Mouse (Mus musculus) activated CD4-positive, CD25-positive, alpha-beta regulatory T cell (primary cell): Measurements from ENCODE around the gene Skint6. TPM values are rescaled to one million over a fixed set of nuclear protein-coding genes. Genes with fewer than 3 reads are reported as not detected.

ENCODE experiments used
- polyA plus RNA-seq, 2 experiments: library from polyadenylated mRNA; unstranded; fragments of 100-300 nt; shearing (Covaris generic); gene quantifications; one replicate each; pipeline ENCODE4 v1.2.1; 2017

Skint6 gene
- not detected for polyA plus RNA-seq

GRCm38 (mm10) chr4:113286873-113287272 lies at the start of gene Skint6:
TSS of gene Skint6 (minus strand) at chr4:113286973.

GRCm38 (mm10) chr4:112774766-112775165 lies 512.0 kb downstream of the Skint6 start, which contains the start of gene Skint10:
TSS of gene Skint10 (minus strand) at chr4:112774866.

